Mouse (Mus musculus) lung, postnatal 0 days (tissue): ENCODE measurements at regions not wholly inside any gene's neighbourhood (a gene's known extent, or its start where the extent isn't known, plus 50 kb on each side); places are given as distances from the start of the nearest gene placed in this dataset.
A peak's percentile ranks its signal among the peaks of the same experiment; 100 is the strongest.

Experiments used
- ATAC-seq: fragments of 200-750 bp; cut with Nextera tagmentation; 2 replicates; pipeline ENCODE4 v1.8.0; 2017; ENCODE audit warnings: moderate library complexity
- DNase-seq: peaks from one replicate; pipeline ENCODE4 v3.0.0-alpha.2; 2016; ENCODE audit warnings: low spot score
- H3K27ac ChIP-seq: fragments of 300-500 bp; sonication (generic); 2 replicates; pipeline ENCODE4 v1.5.1; 2014; ENCODE audit warnings: antibody characterized with exemption, mild to moderate bottlenecking, low read length, mixed read lengths
- H3K27me3 ChIP-seq: fragments of 300-500 bp; sonication (generic); replicated peaks from 2 replicates; pipeline ENCODE4 v1.6.1; 2014; ENCODE audit warnings: low read length, mixed read lengths; ENCODE audit not compliant: insufficient read depth
- H3K36me3 ChIP-seq: fragments of 300-500 bp; sonication (generic); 2 replicates; pipeline ENCODE4 v1.6.1; 2014; ENCODE audit warnings: low read length, mixed read lengths; ENCODE audit not compliant: insufficient read depth
- H3K4me1 ChIP-seq: fragments of 300-500 bp; sonication (generic); 2 replicates; pipeline ENCODE4 v1.6.1; 2014; ENCODE audit warnings: antibody characterized with exemption, low read depth, low read length, mixed read lengths; ENCODE audit not compliant: insufficient read depth
- H3K4me2 ChIP-seq: fragments of 300-500 bp; sonication (generic); replicated peaks from 2 replicates; pipeline ENCODE4 v1.6.1; 2014; ENCODE audit warnings: low read depth, mild to moderate bottlenecking, low read length, moderate library complexity, mixed read lengths
- H3K4me3 ChIP-seq: fragments of 300-500 bp; sonication (generic); 2 replicates; pipeline ENCODE4 v1.5.1; 2014; ENCODE audit warnings: low read depth, low read length
- H3K9ac ChIP-seq: fragments of 300-500 bp; sonication (generic); replicated peaks from 2 replicates; pipeline ENCODE4 v1.6.1; 2014; ENCODE audit warnings: low read depth, mild to moderate bottlenecking
- H3K9me3 ChIP-seq: fragments of 300-500 bp; sonication (generic); 2 replicates; pipeline ENCODE4 v1.6.1; 2016; ENCODE audit warnings: low read length, mixed read lengths
- CTCF ChIP-seq: IDR thresholded peaks from 2 replicates; pipeline ENCODE4 v1.5.1; 2016; ENCODE audit warnings: antibody characterized with exemption, mild to moderate bottlenecking
- EP300 ChIP-seq: IDR thresholded peaks from 2 replicates; pipeline ENCODE4 v1.6.1; 2016; ENCODE audit warnings: antibody characterized with exemption, mild to moderate bottlenecking, control low read depth
- WGBS: fragments of 180-500 bp; shearing (Covaris S2); extraction: QIAGEN DNeasy Blood & Tissue Kit; methylation state at CpG from one replicate; pipeline ENCODE4 v1.1.7; 2014; 5-methylcytosine and 5-hydroxymethylcytosine counted together

GRCm38 (mm10) chr6:44793348-44793747 lies 265.8 kb upstream of the Cntnap2 start:
- Histone ChIP-seq H3K4me2 (no peak overlapping the region), H3K27me3 (no peaks in the 10 kb centered on the region), H3K4me1 (no peaks in the 10 kb centered on the region), H3K9me3 (no peaks in the 10 kb centered on the region), H3K4me3 (no peak overlapping the region), H3K27ac (no peak overlapping the region), H3K9ac (no peak overlapping the region), H3K36me3 (no peaks in the 10 kb centered on the region)
- no peak for TF ChIP-seq EP300
- no peak for TF ChIP-seq CTCF
- ATAC-seq (no peak), DNase-seq (no peak)

- H3K4me3 ChIP-seq: no peak overlapping the region
- H3K27me3 ChIP-seq: no peaks in the 10 kb centered on the region
- H3K27ac ChIP-seq: no peak overlapping the region
- H3K9me3 ChIP-seq: no peaks in the 10 kb centered on the region
- no peak for ATAC-seq
- TF ChIP-seq CTCF (no peak), EP300 (no peak)
- H3K4me2 ChIP-seq: no peak overlapping the region
- H3K9ac ChIP-seq: no peak overlapping the region
- no peak for DNase-seq
- no peaks in the 10 kb centered on the region for H3K36me3 ChIP-seq
- no peaks in the 10 kb centered on the region for H3K4me1 ChIP-seq
These were observed 243.8 kb upstream of the Cntnap2 start for GRCm38 (mm10) chr6:44815362-44815761.

GRCm38 (mm10) chr6:44844177-44844576 lies 215.0 kb upstream of the Cntnap2 start:
- Histone ChIP-seq H3K4me1 (no peaks in the 10 kb centered on the region), H3K9me3 (no peaks in the 10 kb centered on the region), H3K27ac (no peak overlapping the region), H3K4me3 (no peak overlapping the region), H3K27me3 (no peaks in the 10 kb centered on the region), H3K36me3 (no peaks in the 10 kb centered on the region), H3K9ac (no peak overlapping the region), H3K4me2 (no peak overlapping the region)
- TF ChIP-seq CTCF (no peak), EP300 (no peak)
- DNase-seq (no peak), ATAC-seq (no peak)
- 78% methylated on average over 2 of the region's 2 CpGs for WGBS

- TF ChIP-seq CTCF: no peak
- TF ChIP-seq EP300: no peak
- H3K27me3 ChIP-seq: no peaks in the 10 kb centered on the region
- no peak overlapping the region for H3K4me2 ChIP-seq
- H3K4me3 ChIP-seq: no peak overlapping the region
- H3K9ac ChIP-seq: no peak overlapping the region
- H3K27ac ChIP-seq: no peak overlapping the region
- no peak for ATAC-seq
- H3K4me1 ChIP-seq: no peaks in the 10 kb centered on the region
- 68% methylated on average over 1 of the region's 1 CpGs for WGBS
- H3K36me3 ChIP-seq: no peaks in the 10 kb centered on the region
- H3K9me3 ChIP-seq: no peaks in the 10 kb centered on the region
- no peak for DNase-seq
These were observed 209.7 kb upstream of the Cntnap2 start for GRCm38 (mm10) chr6:44849477-44849876.

GRCm38 (mm10) chr6:44850829-44851228 lies 208.3 kb upstream of the Cntnap2 start:
- Histone ChIP-seq H3K27ac (no peak overlapping the region), H3K4me2 (no peak overlapping the region), H3K9me3 (no peaks in the 10 kb centered on the region), H3K4me3 (no peak overlapping the region), H3K9ac (no peak overlapping the region), H3K27me3 (no peaks in the 10 kb centered on the region), H3K36me3 (no peaks in the 10 kb centered on the region), H3K4me1 (no peaks in the 10 kb centered on the region)
- WGBS: 63% methylated on average over 4 of the region's 4 CpGs
- ATAC-seq (no peak), DNase-seq (peak; percentile 13)
- TF ChIP-seq CTCF: no peak
- TF ChIP-seq EP300: no peak

- H3K4me3 ChIP-seq: no peak overlapping the region
- ATAC-seq (no peak), DNase-seq (no peak)
- no peak overlapping the region for H3K4me2 ChIP-seq
- 86% methylated on average over 2 of the region's 2 CpGs for WGBS
- no peaks in the 10 kb centered on the region for H3K27me3 ChIP-seq
- TF ChIP-seq CTCF: no peak
- TF ChIP-seq EP300: no peak
- H3K9ac ChIP-seq: no peak overlapping the region
- no peaks in the 10 kb centered on the region for H3K4me1 ChIP-seq
- H3K9me3 ChIP-seq: no peaks in the 10 kb centered on the region
- no peaks in the 10 kb centered on the region for H3K36me3 ChIP-seq
- no peak overlapping the region for H3K27ac ChIP-seq
These were observed 158.9 kb upstream of the Cntnap2 start for GRCm38 (mm10) chr6:44900249-44900648.
